Mouse (Mus musculus): ENCODE measurements around the gene Cyp2c40. TPM values are rescaled to one million over a fixed set of nuclear protein-coding genes. Genes with fewer than 3 reads are reported as not detected.

The Cyp2c40 gene
- polyA plus RNA-seq, 1 experiment from 2014 or later = not detected

- no peak for DNase-seq (ENCODE audit: low spot score)
- 90% methylated on average over 2 of the region's 2 CpGs for WGBS
- Histone ChIP-seq H3K36me3 (ENCODE audit: insufficient read depth, low read length) (no peaks in the 10 kb centered on the region), H3K27me3 (ENCODE audit: insufficient read depth, low read length) (no peaks in the 10 kb centered on the region), H3K4me2 (ENCODE audit: low read length) (no peak within 1 kb of the TSS), H3K27ac (no peak within 1 kb of the TSS), H3K4me3 (replicated peaks; ENCODE audit: low read depth, low read length) (no peak within 1 kb of the TSS), H3K9me3 (replicated peaks; ENCODE audit: low read length) (no peaks in the 10 kb centered on the region), H3K9ac (ENCODE audit: low read depth, low read length) (no peak within 1 kb of the TSS), H3K4me1 (replicated peaks; ENCODE audit: insufficient read depth, low read length) (no peaks in the 10 kb centered on the region)
- TF ChIP-seq CTCF (IDR thresholded peaks at IDR 0.05; ENCODE audit: low read depth) = no peak
- no peak for ATAC-seq (replicated peaks; ENCODE audit: low FRiP score, low read depth)
These were observed 71.7 kb downstream of the Cyp2c40 start, which contains the start of gene Cyp2c68 for GRCm38 (mm10) chr19:39740920-39741319. Gene Cyp2c68 (minus strand): TSS chr19:39741054.

Other genes with a start within 250 kb of the Cyp2c40 start
- gene Cyp2c67, start 163.8 kb downstream of the Cyp2c40 start, polyA plus RNA-seq (2015; fragmentation: Nextera tagmentation; extraction: Ambion mirVana) = not detected in 2 replicates
- 0.15 TPM in 1 of 2 replicates, not detected in the other for gene Cyp2c68, start 71.8 kb downstream of the Cyp2c40 start, polyA plus RNA-seq (2015; fragmentation: Nextera tagmentation; extraction: Ambion mirVana)
- not detected in 2 replicates for gene Cyp2c69, start 74.0 kb upstream of the Cyp2c40 start, polyA plus RNA-seq (2015; fragmentation: Nextera tagmentation; extraction: Ambion mirVana)
- not detected in 2 replicates for gene Cyp2c37, start 179.6 kb upstream of the Cyp2c40 start, polyA plus RNA-seq (2015; fragmentation: Nextera tagmentation; extraction: Ambion mirVana)